Mouse (Mus musculus) ovary, postnatal 10 days (tissue): ENCODE measurements around the gene Serping1.
"Not testable (repeated sequence)": the region's sequence is repeated elsewhere in the genome, so short reads cannot be mapped to it uniquely, and the experiment has no call there.

Experiments used
- DNase-seq: peaks from one replicate; pipeline ENCODE4 v3.0.0; 2022; ENCODE audit warnings: low spot score

The Serping1 gene

DNA sequence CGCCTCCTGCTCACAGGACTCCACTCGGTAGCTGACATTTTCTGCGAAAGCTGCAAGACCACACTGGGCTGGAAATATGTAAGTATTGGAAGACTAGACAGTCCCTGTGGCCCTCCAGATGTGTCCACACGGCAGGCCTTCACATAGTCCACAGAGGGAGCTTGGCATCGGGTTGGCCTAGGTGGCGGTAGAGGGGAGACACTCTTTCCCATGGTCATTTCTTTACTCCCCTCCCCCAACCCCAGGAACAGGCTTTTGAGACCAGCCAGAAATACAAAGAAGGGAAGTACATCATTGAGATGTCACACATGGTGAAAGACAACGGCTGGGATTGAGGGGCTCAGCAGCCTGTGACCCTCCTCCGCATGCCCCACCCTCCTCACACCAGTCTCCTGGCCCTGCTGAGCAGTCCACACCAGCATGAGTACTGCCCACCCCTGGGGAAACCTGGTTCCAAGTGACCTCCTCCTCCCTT, 37.8 kb downstream of the Serping1 start:
- DNase-seq = no peak

- DNase-seq = no peak
Measured at GRCm38 (mm10) chr2:84736312-84737161, 38.7 kb downstream of the Serping1 start.

DNA sequence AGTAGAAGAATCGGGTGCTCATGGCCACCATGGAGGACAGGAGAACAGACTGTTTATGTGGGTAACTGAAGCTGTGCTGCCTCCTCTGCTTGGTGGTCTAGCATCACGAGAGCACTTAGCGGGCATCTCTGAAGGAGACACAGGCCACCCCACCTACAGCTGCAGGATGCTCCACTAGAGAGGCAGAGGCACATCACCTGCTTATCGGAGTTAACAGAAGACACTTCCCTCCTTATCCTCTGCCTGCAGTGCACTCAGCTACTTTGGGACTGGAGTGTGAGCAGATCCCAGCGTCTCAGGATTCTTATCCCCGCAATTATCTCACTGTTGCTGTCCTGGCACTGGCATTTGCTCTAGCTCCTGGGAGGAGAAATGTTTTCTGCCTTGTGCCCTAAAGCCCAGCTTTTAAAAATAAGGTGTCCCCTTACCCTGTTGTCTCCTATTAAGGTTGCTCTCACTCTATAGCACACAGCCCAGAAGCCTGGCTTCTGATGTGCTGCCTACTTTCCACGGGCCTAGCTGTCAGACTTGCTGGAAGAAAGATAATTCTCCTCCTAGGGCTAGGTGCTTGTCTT, 39.8 kb downstream of the Serping1 start:
- no peak for DNase-seq

DNA sequence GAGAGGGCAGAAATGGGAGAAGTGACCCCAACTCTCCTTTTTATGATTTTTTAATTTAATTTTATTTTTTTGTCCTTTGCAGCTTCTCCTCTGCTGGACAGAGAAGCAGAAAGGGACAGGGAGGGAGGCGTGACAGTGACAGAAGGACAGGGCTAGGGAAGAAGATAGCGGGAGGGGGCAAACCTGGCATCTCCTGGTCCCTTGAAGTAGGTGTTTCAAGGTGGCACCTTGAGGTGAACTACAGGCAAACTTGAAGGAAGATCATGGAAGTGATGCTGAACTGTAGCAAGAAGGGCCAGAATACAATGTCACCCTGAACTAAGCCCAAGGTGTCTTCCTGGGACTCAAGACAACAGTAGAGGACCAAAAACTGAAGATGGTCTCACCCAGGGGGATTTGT, 40.3 kb downstream of the Serping1 start:
- no peak for DNase-seq

- DNase-seq = no peak
Measured at GRCm38 (mm10) chr2:84734351-84734864, 40.8 kb downstream of the Serping1 start.

GRCm38 (mm10) chr2:84733579-84734300, 41.5 kb downstream of the Serping1 start, which contains the start of gene Ypel4:
TSS of gene Ypel4 (plus strand) at chr2:84734058.
- no peak for DNase-seq

- no peak for DNase-seq
Measured at GRCm38 (mm10) chr2:84732394-84732793, 42.9 kb downstream of the Serping1 start.

DNA sequence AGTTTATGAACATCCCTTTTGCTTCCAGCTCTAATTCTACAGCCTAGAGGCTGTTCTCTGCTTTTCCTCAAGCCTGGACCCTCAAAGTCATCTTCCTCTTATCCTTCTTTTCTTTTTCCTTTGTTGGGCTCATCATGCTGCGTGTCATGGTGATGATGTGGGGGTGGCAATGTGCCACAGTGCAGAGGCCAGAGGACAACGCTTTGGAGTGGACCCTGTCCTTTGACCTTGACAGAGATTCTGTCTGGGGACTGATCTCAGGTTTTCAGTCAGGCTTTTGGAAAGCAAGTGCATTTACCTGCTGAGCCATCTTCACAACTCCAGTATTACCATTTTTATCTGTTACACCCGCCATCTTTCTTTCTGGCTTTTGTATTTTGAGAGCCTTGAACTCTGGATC, 44.0 kb downstream of the Serping1 start:
- DNase-seq = no peak

- DNase-seq = not testable (repeated sequence)
Measured at GRCm38 (mm10) chr2:84728191-84728590, 47.1 kb downstream of the Serping1 start.

GRCm38 (mm10) chr2:84727172-84727858, 47.9 kb downstream of the Serping1 start, which contains the start of gene Clp1:
TSS of gene Clp1 (minus strand) at chr2:84727350.
- DNase-seq = peak; percentile 70

- DNase-seq = no peak
Measured at GRCm38 (mm10) chr2:84726716-84727115, 48.5 kb downstream of the Serping1 start.

DNA sequence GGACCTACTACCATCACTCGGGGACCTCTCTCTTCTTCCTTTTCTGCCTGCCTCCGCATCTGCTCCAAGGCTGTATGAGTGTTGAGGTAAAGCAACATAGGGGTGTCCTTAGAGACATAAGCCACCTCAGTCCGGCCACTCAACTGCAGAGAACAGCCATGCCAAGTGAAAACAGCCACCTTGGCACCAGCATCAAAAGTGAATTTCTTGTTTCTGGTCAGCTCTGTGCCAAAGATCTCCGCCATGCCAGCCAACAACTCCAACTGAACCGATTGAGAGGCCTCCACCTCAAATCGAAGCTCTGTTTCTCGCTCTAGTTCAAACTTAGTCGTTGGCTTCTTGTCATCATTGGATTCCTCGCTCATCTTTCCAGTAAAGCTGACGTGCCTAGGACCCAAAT, 49.5 kb downstream of the Serping1 start:
- no peak for DNase-seq

DNA sequence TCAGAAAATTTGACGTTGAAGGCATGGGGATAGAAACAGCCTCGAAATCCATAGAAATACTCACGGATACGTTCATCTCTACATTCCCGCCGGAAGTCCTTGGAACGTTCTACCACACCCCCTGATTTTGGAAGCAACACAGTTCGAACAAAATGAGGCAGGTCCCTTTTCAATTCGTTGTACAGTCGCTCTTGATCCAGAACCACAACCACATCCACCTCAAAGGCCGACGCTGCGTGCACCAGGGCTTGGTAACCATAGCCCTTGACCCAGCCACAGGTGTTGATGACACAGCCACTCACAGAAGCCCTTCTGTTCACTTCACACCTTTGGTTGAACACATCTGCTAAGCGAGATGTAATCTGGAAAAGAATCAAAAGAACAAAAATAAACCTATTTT, 51.4 kb downstream of the Serping1 start:
- DNase-seq = no peak

- DNase-seq = no peak
Measured at GRCm38 (mm10) chr2:84721182-84721581, 54.1 kb downstream of the Serping1 start.

DNA sequence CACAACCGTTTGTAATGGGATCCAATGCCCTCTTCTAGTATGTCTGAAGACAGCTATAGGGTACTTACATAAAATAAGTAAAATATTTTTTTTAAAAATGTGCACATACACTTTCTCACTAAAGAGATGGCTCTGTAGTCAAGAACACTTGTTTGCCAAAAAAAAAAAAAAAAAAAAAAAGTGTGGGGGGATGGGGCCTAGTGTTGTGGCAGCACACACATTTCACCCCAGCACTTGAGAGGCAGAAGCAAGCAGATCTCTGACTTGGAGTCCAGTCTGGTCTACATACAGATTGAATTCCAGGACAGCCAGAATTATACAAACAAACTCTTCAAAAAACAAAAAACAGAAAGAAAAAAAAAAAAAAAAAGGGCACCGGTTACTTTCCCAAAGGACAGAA, 54.5 kb downstream of the Serping1 start:
- no peak for DNase-seq

DNA sequence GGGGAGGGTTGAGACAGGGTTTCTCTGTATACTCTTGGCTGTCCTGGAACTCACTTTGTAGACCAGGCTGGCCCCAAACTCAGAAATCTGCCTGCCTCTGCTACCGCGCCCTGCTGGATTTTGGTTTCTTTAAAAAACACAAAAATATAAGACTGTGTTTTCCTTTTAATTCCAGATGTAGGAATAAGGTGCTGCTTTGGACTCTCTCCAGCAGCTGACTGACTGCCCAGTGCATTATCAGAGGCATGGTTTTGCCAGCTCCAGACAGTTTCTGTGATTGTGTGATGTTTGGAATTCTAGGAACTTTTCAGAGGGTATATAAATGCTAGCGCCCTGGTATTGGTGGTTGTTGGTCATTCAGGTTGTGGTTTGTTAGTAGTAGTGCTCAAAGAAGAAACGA, 57.9 kb downstream of the Serping1 start:
- DNase-seq = no peak

- DNase-seq = no peak
Measured at GRCm38 (mm10) chr2:84716423-84717355, 58.6 kb downstream of the Serping1 start.

GRCm38 (mm10) chr2:84715562-84716361, 59.5 kb downstream of the Serping1 start:
- peak; percentile 62 for DNase-seq
